Mouse (Mus musculus) megakaryocyte, embryonic 14.5 days (primary cell): ENCODE results near the gene Kcnmb3.

Experiments
- FLI1 ChIP-seq: IDR thresholded peaks from 2 replicates; pipeline ENCODE4 v1.6.1; 2012; ENCODE audit warnings: low read length, inconsistent platforms, mixed read lengths
- GATA1 ChIP-seq: IDR thresholded peaks from 3 replicates; pipeline ENCODE4 v1.6.1; 2012; ENCODE audit warnings: mixed read lengths, low read length, inconsistent platforms, borderline replicate concordance

DNA sequence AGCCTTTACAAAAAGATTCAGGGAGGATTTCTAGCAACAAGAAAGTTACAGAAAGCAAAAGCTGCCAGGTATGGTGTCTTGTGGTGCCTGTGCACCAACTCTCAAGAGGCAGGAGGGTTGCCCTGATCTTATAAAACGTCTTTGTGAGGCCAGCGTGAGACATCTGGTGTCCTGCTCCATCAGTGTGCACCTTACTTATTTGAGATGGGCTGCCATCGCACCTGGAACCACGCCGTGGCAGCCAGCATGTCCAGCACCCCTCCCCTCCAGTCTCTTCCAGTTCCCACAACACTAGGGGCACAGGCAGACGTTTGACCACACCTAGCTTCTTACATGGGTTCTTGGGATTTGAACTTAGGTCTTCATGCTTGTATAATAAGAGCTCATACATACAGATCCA is 3.9 kb downstream of the Kcnmb3 start:
- TF ChIP-seq GATA1 (no peak), FLI1 (no peak)
